Mouse (Mus musculus): ENCODE results near the gene Sos1. TPM values are rescaled to one million over a fixed set of nuclear protein-coding genes. Genes with fewer than 3 reads are reported as not detected.

Sos1 gene
- polyA plus RNA-seq, 1 experiment: 2.9 TPM

- no peak for TF ChIP-seq POLR2A (IDR thresholded peaks at IDR 0.05; ENCODE audit: borderline replicate concordance, extremely low read depth, low read depth, low read length)
- no peak for TF ChIP-seq CTCF (IDR thresholded peaks at IDR 0.05; ENCODE audit: insufficient read depth, low read length)
- Histone ChIP-seq H3K4me3 (replicated peaks; ENCODE audit: extremely low read depth, low read depth, low read length) (no peak overlapping the region), H3K4me1 (ENCODE audit: control insufficient read depth, insufficient read depth, low read length) (no peaks in the 10 kb centered on the region; the same call in 1 of the 2 replicates)
- no peak for DNase-seq
- WGBS: 67% methylated on average over 3 of the region's 3 CpGs
Measured at GRCm38 (mm10) chr17:80434430-80434829, 45.8 kb downstream of the Sos1 start.

- Histone ChIP-seq H3K4me1 (ENCODE audit: control insufficient read depth, insufficient read depth, low read length) (no peaks in the 10 kb centered on the region; the same call in 1 of the 2 replicates), H3K4me3 (replicated peaks; ENCODE audit: extremely low read depth, low read depth, low read length) (no peak overlapping the region)
- TF ChIP-seq CTCF (IDR thresholded peaks at IDR 0.05; ENCODE audit: insufficient read depth, low read length): no peak
- no peak for TF ChIP-seq POLR2A (IDR thresholded peaks at IDR 0.05; ENCODE audit: borderline replicate concordance, extremely low read depth, low read depth, low read length)
- no peak for DNase-seq
- 90% methylated on average over 9 of the region's 9 CpGs for WGBS
Measured at GRCm38 (mm10) chr17:80431997-80432396, 48.3 kb downstream of the Sos1 start.

- 52% methylated on average over 2 of the region's 2 CpGs for WGBS
- no peak for DNase-seq
- no peak overlapping the region for H3K4me3 ChIP-seq (replicated peaks; ENCODE audit: extremely low read depth, low read depth, low read length)
- no peak for TF ChIP-seq CTCF (IDR thresholded peaks at IDR 0.05; ENCODE audit: insufficient read depth, low read length)
- no peak for TF ChIP-seq POLR2A (IDR thresholded peaks at IDR 0.05; ENCODE audit: borderline replicate concordance, extremely low read depth, low read depth, low read length)
- H3K4me1 ChIP-seq (ENCODE audit: control insufficient read depth, insufficient read depth, low read length): no peaks in the 10 kb centered on the region; the same call in 1 of the 2 replicates
Measured at GRCm38 (mm10) chr17:80427966-80428365, 52.3 kb downstream of the Sos1 start.

- TF ChIP-seq POLR2A (IDR thresholded peaks at IDR 0.05; ENCODE audit: borderline replicate concordance, extremely low read depth, low read depth, low read length): no peak
- TF ChIP-seq CTCF (IDR thresholded peaks at IDR 0.05; ENCODE audit: insufficient read depth, low read length): no peak
- 53% methylated on average over 5 of the region's 5 CpGs for WGBS
Measured at GRCm38 (mm10) chr17:80426901-80427300, 53.4 kb downstream of the Sos1 start.

GRCm38 (mm10) chr17:80426171-80426570 is 54.1 kb downstream of the Sos1 start:
- no peak overlapping the region for H3K4me3 ChIP-seq (replicated peaks; ENCODE audit: extremely low read depth, low read depth, low read length)
- 91% methylated on average over 7 of the region's 7 CpGs for WGBS
- no peak for DNase-seq
- no peak for TF ChIP-seq CTCF (IDR thresholded peaks at IDR 0.05; ENCODE audit: insufficient read depth, low read length)
- H3K4me1 ChIP-seq (ENCODE audit: control insufficient read depth, insufficient read depth, low read length): no peaks in the 10 kb centered on the region; the same call in 1 of the 2 replicates

More at GRCm38 (mm10) chr17:80426901-80427300, 53.4 kb downstream of the Sos1 start:
- H3K4me1 ChIP-seq (ENCODE audit: control insufficient read depth, insufficient read depth, low read length): no peaks in the 10 kb centered on the region; the same call in 1 of the 2 replicates
- no peak overlapping the region for H3K4me3 ChIP-seq (replicated peaks; ENCODE audit: extremely low read depth, low read depth, low read length)
- DNase-seq: no peak

- H3K4me1 ChIP-seq (ENCODE audit: control insufficient read depth, insufficient read depth, low read length): no peaks in the 10 kb centered on the region
- DNase-seq: no peak
- no peak overlapping the region for H3K4me3 ChIP-seq (replicated peaks; ENCODE audit: extremely low read depth, low read depth, low read length)
- TF ChIP-seq POLR2A (IDR thresholded peaks at IDR 0.05; ENCODE audit: borderline replicate concordance, extremely low read depth, low read depth, low read length) (no peak), CTCF (IDR thresholded peaks at IDR 0.05; ENCODE audit: insufficient read depth, low read length) (no peak)
- 89% methylated on average over 1 of the region's 1 CpGs for WGBS
Measured at GRCm38 (mm10) chr17:80420998-80421397, 59.3 kb downstream of the Sos1 start.

GRCm38 (mm10) chr17:80418572-80419210 is 61.6 kb downstream of the Sos1 start:
- TF ChIP-seq CTCF (IDR thresholded peaks at IDR 0.05; ENCODE audit: insufficient read depth, low read length) (no peak), POLR2A (IDR thresholded peaks at IDR 0.05; ENCODE audit: borderline replicate concordance, extremely low read depth, low read depth, low read length) (no peak)
- no peak for DNase-seq
- Histone ChIP-seq H3K4me3 (replicated peaks; ENCODE audit: extremely low read depth, low read depth, low read length) (no peak overlapping the region), H3K4me1 (ENCODE audit: control insufficient read depth, insufficient read depth, low read length) (no peaks in the 10 kb centered on the region)
- WGBS: 84% methylated on average over 10 of the region's 10 CpGs

GRCm38 (mm10) chr17:80411182-80411581 is 69.1 kb downstream of the Sos1 start:
- H3K4me1 ChIP-seq (ENCODE audit: control insufficient read depth, insufficient read depth, low read length): no peaks in the 10 kb centered on the region
- no peak overlapping the region for H3K4me3 ChIP-seq (replicated peaks; ENCODE audit: extremely low read depth, low read depth, low read length)
- WGBS: 58% methylated on average over 1 of the region's 1 CpGs
- DNase-seq: no peak
- no peak for TF ChIP-seq POLR2A (IDR thresholded peaks at IDR 0.05; ENCODE audit: borderline replicate concordance, extremely low read depth, low read depth, low read length)
- TF ChIP-seq CTCF (IDR thresholded peaks at IDR 0.05; ENCODE audit: insufficient read depth, low read length): no peak

GRCm38 (mm10) chr17:80398243-80398642 is 82.0 kb downstream of the Sos1 start:
- Histone ChIP-seq H3K4me3 (replicated peaks; ENCODE audit: extremely low read depth, low read depth, low read length) (no peak overlapping the region), H3K4me1 (ENCODE audit: control insufficient read depth, insufficient read depth, low read length) (no peaks in the 10 kb centered on the region)
- DNase-seq: no peak
- TF ChIP-seq CTCF (IDR thresholded peaks at IDR 0.05; ENCODE audit: insufficient read depth, low read length) (no peak), POLR2A (IDR thresholded peaks at IDR 0.05; ENCODE audit: borderline replicate concordance, extremely low read depth, low read depth, low read length) (no peak)
- WGBS: 95% methylated on average over 7 of the region's 7 CpGs
